Mouse (Mus musculus) liver, adult (tissue): ENCODE results near the gene Dock3.

Source experiments
- GATA4 ChIP-seq: IDR thresholded peaks from 2 replicates; pipeline ENCODE4 v1.6.1; 2014; ENCODE audit warnings: mild to moderate bottlenecking, low read length; ENCODE audit not compliant: insufficient replicate concordance

Gene Dock3

GRCm38 (mm10) chr9:107230991-107231538 lies 644 bp downstream of the Dock3 start:
- TF ChIP-seq GATA4: no peak

- TF ChIP-seq GATA4: no peak
Measured at GRCm38 (mm10) chr9:107224597-107224996, 7.1 kb downstream of the Dock3 start.

- TF ChIP-seq GATA4: no peak
Measured at GRCm38 (mm10) chr9:107165792-107166191, 65.9 kb downstream of the Dock3 start.

GRCm38 (mm10) chr9:107164825-107165224 lies 66.9 kb downstream of the Dock3 start:
- no peak for TF ChIP-seq GATA4

GRCm38 (mm10) chr9:107112791-107113190 lies 118.9 kb downstream of the Dock3 start:
- TF ChIP-seq GATA4: no peak

GRCm38 (mm10) chr9:107112056-107112455 lies 119.7 kb downstream of the Dock3 start:
- TF ChIP-seq GATA4: no peak

- no peak for TF ChIP-seq GATA4
Measured at GRCm38 (mm10) chr9:107099487-107099886, 132.2 kb downstream of the Dock3 start.

- TF ChIP-seq GATA4: no peak
Measured at GRCm38 (mm10) chr9:107087531-107087930, 144.2 kb downstream of the Dock3 start.

- TF ChIP-seq GATA4: no peak
Measured at GRCm38 (mm10) chr9:107037947-107038346, 193.8 kb downstream of the Dock3 start.

- no peak for TF ChIP-seq GATA4
Measured at GRCm38 (mm10) chr9:107027586-107027985, 204.1 kb downstream of the Dock3 start.

GRCm38 (mm10) chr9:107009841-107010240 lies 221.9 kb downstream of the Dock3 start:
- TF ChIP-seq GATA4: no peak

- no peak for TF ChIP-seq GATA4
Measured at GRCm38 (mm10) chr9:107003187-107003586, 228.5 kb downstream of the Dock3 start.

- TF ChIP-seq GATA4: no peak
Measured at GRCm38 (mm10) chr9:106970742-106971141, 261.0 kb downstream of the Dock3 start.

- no peak for TF ChIP-seq GATA4
Measured at GRCm38 (mm10) chr9:106958452-106958851, 273.3 kb downstream of the Dock3 start.

GRCm38 (mm10) chr9:106955486-106955885 lies 276.2 kb downstream of the Dock3 start:
- no peak for TF ChIP-seq GATA4

GRCm38 (mm10) chr9:106934998-106935397 lies 296.7 kb downstream of the Dock3 start:
- TF ChIP-seq GATA4: no peak

GRCm38 (mm10) chr9:106914878-106915277 lies 316.8 kb downstream of the Dock3 start:
- no peak for TF ChIP-seq GATA4
